Mouse (Mus musculus) WW6 (cell line): ENCODE measurements around the gene Urad.

Experiments used
- DNase-seq: peaks from one replicate; pipeline ENCODE4 v3.0.0-alpha.2; 2013; ENCODE audit warnings: low read depth, low spot score

Urad gene

DNA sequence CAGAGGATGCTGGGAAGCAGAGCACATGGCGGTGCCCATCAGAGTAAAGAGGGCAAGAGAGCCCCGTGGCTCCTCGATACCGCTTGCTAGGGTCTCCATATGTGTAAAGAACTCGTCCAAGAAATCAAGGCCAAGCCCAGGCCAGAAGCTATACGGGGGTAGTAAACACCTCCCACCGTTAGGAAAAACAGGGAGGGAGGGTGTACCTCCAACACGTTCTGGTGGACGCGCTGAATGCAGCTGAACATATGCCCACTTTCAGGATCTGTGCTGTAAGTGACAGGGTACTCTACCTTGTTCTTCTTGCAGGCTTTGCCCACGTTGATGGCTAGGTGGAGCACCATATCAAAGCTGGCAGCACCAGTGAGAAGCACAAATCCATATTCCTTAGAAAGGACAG is 3.7 kb upstream of the Urad start:
- no peak for DNase-seq

DNA sequence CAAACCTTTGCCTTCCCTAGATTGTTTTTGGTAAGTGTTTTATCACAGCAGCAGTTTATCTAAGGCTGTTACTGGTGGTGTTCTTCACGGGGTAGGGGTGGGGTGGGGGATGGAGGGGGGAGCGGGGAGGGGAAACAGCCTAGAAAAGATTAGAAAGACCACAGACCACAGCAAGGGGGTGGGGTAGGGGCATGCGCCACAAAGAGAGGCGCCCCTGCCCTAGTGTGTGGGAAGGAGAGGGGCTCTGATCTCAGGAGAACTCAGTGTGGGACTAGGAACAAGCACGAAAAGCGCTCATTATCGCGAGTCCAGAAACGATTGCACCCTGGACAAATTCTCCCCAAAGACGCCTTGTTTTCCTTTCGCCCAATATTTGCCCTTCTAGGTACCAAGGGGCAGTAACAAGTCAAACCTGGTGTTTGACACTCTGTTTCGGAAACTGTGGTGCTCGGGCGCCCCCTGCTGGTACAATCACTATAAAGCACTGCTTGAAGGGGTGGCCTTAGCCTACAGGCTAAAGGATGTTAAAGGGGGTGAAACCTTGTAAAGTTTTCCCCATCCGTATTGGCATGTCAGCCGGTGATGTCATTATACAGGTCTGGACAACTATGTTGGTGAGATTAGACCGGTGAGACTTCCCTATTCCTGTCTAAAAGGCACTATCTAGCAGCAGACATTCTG is 1.1 kb upstream of the Urad start:
- no peak for DNase-seq

DNA sequence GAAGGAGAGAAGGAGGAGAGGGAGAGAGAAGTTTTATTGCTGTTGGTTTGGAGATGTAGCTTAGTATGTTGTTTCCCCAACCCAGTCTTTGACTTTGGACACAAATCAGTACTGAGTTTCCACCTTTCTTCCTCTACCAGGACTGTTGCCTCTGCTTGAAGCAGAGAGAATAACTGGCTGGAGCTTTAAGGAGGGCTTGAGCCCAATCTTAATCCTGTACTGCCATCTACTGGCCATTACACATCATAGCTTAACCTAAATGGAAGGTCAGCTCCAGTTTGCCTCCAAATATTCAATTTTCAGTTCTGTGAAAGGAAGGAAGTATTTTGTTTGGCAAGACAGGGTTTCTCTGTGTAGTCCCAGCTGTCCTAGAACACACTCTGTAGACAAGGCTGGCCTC is 2.6 kb downstream of the Urad start:
- no peak for DNase-seq

DNA sequence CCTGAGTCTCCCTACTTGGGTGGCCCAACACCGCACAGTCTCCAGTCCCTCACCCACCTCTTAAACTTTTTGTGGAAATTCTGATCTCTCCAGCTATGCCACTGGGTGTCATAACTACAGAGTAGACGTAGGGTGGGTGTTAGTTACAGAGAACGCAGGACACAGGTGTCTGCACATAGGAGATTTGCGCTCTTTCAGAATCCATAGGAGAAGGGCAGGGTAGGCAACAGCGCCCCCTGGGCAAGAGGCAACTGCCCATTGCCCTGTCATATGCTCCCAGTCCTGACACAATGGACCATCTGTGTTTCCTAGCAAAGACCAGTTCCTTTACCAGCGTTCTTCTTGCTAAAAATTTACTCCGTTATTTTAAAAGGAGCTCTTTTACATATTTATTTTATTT is 4.2 kb downstream of the Urad start:
- no peak for DNase-seq

DNA sequence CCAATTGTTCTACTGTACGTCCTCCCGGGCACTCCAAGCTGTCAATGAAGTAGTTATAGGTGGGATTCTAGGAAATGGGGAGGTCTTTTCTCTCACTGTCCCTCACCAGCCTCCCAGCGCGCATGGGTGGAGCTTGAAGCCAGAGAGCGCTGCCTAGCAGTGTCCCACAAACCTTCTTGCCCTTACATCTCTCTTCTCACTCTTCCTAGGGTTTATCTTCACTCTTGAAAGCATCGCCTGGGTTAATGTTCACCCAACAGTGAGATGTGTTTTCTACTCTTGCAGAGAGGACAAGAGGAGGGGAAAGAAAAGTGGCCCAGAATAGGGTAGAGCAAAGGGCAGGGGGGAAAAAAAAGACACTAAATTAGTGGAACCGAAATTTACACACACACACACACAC is 4.9 kb downstream of the Urad start:
- DNase-seq = no peak

DNA sequence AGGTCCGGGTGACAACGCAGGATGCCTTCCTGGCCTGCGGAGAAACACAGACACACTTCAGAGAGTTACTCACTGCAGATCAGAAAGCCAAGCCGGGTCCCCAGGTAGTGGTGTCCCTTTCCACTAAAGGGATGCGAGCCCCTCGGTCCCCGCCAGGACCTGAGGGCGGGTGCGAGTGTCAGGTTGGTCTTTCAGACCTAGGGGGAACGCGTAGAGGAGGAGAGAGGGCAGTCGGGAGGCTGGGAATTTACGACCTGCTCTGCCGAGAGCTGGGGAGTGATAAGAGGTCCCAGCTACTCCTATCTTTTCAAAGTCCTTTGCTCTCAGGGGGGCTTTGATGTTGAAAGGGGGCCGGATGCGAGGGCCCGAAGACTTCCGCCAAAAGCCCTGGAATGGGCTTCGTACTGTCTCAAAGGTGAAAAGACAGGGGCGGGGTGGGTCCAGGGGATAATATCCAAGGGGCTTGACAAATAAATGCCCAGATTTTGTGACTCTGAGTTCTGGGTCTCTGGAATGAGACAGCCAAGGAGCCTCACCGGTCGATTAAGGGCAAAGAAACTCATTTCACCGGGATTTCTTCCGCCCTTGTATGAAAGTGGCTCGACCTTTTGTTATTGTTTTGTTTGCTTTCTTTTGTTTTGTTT is 6.7 kb downstream of the Urad start:
- DNase-seq = no peak

DNA sequence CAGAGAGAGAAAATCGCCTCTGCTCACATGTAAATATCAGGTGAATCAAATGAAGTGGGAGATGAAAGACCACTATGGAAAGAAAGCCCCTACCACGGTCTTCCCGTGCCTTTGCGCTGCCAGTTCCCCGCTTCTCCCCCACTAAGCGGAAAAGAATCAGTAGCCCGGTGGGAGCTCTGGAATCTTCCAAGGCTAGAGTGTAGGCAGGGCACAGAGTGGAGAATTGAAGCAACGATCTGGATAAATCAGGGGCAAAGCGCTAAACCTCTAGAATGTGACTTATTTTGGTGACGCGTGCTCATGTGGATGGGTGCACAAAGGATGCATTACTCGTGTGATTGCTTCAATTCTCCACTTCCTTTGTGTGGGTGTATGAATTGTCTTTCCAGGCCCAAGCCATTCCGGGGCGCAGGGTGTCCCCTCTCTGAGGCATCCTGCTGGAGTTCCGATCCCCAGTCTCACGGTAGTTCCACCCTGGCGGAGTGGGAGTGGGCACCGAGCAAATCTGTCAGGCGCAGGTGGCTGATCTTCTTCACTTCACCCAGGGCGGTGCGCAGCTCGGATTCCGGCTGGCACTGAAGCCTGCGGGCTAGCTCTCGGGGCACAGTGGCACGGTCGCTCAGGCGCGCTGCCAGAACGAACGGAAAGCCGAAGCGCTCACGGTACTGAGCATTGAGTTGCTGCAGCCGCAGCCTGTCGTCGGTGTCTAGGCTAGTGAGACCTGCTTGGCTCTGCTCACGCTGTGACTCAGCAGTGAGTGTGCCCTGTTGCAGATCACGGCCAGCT is 7.4 kb downstream of the Urad start:
- no peak for DNase-seq

DNA sequence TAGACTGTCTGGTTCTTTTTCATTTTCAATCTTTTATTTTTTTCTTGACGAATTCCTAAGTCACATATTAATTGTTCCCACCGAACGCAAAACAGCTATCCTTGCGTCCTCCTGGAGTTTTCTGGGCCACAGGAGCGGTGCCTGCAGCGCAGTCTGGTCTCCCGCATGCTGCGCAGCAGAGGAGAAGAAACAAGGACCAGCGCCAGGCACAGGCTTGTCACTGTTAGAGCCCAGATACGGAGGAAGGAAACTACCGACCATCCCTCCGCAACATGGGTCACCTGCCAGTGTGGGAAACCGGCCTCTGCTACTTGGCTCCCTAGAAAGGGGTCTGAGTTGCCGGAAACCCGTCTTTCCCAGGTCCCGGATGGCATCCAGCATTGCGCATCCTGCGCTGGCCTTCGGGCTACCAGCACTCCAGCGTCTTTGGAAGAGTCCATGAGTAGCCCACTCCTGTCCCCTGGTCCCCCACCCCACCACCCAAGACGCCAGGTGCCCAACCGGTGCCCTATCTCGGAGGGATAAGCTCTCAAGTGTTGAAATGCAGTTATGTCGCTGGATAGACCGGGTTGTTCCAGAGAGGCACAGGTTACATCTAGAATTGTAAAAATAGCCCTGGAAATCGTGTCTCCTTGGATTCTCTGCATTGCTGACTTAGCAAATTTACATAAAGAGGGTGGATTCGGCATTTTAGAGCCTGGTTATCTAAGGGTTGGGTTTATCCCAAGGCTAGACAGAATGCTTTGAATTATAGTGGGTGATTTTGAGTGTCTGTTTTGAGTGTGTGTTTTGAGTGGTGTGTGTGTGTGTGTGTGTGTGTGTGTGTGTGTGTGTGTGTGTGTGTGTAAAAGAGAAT is 9.2 kb downstream of the Urad start:
- no peak for DNase-seq

DNA sequence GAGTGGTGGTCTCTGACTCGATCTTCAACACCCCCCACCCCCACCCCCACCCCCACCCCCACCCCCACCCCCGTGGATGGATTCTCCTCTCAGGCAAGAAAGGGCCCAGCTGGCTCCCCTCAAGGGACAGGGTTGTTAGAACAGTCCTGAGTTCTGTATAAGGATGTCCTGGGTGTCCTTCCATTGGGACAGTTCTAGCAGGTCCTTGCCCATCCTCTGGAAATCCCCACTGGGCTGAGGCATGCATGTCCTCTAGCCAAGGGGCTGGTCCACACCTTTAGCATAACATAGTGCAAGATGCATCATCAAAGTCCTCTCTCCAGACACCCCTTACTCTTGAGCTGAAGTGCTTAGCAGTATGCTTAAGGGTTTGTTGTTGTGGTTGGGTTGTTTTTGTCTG is 12.5 kb downstream of the Urad start:
- DNase-seq = no peak

DNA sequence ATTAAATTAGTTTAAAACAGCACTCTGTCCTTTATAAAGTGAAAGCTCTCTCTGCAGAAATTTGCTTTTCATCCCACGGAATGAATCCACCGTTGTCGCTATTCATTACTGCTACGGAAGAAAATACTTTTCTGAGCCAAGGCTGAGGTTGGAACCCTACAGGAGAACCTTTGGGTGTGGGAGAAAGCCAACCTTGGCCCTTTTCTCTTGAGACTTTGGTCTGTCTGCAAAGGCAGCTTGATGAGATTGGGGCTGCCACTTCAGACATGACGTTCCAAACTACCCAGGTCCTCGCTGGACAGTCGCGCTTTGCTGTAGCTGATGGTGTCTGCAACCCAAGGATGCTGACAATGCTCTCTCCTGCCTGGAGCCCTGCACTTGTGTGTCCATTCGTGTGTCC is 13.8 kb downstream of the Urad start:
- no peak for DNase-seq

DNA sequence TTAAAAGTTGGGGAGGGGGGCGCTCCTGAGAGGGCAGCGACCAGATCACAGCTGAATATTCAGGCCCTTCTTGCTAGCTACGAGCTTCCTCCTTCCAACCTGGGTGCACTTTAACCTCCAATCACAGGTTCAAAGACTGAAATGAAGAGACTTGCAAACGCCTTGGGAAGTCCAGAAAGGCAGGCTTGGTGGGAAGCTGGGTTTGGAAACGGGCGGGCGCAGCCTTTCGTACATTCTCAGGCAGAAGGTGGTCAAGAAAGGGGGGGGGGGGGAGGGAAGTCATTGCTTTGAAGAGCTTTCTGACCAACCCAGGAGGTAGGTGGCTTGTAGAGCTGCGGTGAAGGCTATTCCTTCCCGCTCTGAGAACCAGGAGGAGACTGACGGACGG is 14.8 kb downstream of the Urad start:
- no peak for DNase-seq

DNA sequence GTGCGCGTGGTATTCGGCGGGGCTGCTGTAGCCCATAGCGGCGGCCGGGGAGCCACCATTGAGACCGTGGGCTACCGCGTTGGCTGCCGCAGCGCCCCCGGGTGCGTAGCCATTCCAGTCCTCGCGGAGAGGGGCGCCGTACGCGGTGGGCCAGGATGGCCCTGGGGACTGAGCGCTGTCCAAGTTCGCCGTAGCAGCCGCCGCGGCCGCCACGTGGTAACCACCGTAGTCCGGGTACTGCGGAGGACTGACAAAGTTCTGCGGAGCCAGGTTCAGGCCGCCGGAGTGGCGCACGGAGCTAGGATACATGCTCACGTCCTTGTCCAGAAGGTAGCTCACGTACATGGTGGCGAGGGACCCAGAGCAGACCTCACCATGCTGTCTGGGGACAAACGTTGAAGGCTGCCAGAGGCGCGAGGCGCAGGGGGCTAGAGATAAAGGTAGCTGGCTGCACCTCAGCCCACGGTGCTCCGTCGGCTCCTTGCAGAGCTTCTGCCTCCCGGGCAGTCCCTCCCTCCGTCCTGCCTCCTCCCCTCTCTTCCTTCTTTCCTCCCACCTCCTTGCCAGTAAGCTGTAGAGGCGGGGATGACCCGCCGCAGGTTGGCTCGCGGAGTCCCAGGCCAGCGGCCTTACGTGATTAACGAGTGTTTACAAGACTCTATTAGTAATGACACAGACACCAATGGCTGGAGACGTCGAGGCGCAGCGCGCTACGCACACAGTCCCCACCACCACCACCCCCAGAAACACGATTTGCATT is 15.4 kb downstream of the Urad start, which contains the start of gene Cdx2:
Gene Cdx2 (minus strand): TSS at position 633 of the 760 bp plus-strand sequence.
- no peak for DNase-seq

DNA sequence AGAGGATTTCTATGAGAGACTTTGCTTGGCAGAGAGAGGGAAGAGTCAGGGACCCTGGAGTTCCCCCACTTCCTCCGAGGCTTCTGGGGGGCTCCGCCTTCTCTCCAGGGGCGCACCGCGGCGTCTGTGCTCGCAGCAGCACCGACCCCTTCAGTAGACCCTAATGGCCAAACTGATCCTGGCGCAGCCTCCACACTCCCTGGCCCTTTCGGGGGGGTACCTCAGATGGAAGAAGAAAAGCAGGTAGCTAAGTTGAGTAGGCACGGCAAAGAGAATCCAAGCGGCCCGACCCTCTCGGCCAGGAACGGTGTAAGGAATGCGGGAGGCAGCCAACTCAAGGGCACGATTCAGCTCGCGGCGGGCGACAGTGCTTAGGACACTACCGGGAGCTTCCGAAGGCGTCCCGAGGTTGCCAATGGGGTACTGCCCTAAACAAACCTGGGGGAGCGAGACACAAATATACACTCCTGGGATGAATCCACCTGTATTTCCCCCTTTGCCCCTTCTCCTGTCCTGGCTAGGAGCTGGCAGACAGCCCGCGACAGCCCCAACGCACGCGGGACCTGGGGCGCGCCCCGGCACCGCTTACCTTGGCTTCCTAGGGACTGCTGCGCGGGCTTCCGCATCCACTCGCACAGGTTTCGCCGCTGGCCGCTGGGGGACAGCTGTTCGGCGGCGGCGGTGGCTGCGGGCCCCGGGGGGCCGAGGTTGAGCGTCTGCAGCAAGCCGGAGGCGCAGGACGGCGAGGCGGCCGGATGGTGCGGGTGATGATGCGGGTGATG is 16.2 kb downstream of the Urad start:
- no peak for DNase-seq

DNA sequence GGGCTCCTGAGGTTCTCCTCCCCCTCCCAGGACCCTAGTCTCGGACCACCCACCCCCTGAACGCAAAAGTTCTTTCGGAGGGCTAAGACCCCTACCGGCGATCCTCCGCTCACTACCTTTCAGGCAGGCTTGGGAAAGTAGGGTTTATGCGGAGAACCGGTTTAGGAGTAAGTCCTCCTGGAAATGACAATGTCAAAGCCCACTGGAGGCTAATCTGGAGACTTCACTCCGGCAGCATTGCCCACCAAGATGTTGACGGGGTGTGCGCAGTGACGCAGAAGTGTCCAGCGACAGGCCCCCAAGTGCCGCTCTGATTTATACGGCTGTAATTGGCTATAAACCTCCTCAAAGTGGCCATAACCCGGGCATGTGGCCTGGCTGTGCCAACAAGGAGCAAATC is 17.1 kb downstream of the Urad start:
- no peak for DNase-seq

DNA sequence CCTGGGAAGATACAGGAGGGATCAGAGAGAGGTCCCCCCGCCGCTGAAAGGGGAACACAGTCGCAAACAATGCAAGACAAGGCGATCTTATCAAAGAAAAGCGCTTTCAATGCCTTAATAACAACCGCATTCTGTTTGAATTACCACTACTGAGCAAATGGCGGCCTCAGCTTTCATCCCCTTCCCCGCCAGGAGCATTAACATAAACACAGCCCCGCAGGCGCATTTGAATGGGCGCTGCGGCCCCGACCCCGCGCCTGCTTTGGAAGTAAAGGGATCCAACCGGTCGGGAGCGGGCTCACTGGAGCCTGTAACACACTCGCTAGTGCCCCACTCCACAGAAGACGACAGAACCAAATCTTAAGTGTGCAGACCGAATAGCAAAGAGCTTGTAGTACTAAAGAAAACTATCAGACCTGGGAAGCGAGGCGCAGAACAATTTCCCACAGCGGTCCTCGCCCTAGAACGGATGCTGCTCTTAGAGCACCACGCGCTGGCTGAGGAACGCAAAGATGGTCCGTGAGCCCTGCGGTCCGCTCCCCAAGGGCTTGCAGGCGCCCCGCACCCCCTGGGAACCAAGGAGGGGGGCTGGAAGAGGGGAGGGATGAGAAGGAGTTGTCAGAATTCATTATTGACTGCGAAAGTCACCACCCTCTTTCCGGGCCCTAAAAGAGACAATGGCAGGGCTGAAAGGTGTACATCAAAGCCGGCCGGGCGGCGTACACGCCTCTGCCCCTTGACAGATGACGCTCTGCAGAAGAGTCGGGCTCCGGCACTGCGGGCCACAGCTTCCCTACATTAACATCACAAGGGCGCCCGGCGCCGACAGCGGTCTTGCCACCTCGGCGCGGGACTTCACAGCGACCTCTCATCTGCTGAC is 17.7 kb downstream of the Urad start:
- DNase-seq = no peak

DNA sequence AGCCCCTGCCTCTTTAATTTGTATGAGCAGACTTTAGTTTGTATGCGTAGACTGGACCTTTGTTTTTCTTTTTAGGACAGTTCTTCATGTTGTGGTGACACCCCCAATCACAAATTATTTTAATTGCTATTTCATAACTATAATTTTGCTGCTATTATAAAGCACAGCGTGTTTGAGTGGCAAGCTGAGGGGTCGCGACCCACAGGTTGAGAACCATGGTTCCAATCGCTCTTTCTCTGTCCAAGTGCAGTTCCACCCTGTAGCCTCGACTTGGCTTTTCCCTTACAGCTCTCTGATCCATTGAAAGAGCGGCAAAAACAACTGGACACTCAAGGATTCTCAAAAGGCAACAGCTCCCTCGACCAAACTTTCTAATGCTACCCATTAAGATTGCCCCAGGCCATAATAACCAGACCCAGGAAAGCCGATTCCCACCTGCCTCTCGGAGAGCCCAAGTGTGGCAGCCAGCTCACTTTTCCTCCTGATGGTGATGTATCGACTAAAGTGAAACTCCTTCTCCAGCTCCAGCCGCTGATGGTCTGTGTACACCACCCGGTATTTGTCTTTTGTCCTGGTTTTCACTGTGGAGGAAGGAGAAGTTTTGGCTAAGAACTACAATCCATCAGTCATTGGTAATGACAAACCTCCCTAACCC is 19.4 kb downstream of the Urad start:
- no peak for DNase-seq

DNA sequence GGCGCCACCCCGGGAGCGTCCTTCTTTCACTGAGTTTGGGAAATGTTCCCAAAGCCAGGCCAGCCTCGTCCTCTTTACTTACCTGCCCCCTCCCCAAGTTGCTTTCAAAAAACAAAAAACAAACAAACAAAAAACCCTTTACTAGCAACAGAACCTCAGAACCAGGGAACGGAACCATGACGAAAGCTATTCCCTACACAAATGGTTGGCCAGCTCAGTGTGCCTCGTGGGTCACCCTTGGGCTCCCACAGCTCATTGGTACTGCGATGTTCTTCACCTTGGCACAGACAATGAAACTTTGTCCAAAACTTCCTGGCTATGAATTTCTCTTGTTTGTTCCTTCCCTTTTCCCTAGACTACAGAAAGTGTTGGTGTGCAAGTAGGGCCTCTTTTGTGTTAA is 20.1 kb downstream of the Urad start:
- no peak for DNase-seq

DNA sequence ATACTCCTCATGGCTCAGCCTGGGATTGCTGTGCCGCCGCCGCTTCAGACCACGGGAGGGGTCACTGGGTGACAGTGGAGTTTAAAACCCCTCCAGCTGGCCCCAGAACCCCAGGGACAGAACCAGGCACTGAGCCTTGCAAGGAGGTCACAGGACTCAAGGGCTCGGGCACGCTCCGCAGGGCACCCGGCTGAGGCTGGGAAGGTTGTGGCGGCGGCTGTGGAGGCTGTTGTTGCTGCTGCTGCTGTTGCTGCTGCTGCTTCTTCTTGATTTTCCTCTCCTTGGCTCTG is 20.5 kb downstream of the Urad start:
- no peak for DNase-seq
